Mouse (Mus musculus) liver, adult 2 months (tissue): ENCODE measurements around the gene E030018B13Rik.

Experiments used
- CTCF ChIP-seq: fragments of 200-500 bp; IDR thresholded peaks from 2 replicates; pipeline ENCODE4 v1.5.1; 2011; ENCODE audit warnings: low read depth, low read length, control low read depth
- POLR2A ChIP-seq: fragments of 200-500 bp; IDR thresholded peaks from 2 replicates; pipeline ENCODE4 v1.6.1; 2011; ENCODE audit warnings: low read length, control low read depth; ENCODE audit not compliant: insufficient read depth; ENCODE audit errors: extremely low read depth

GRCm38 (mm10) chr7:63956138-63956823, 39.6 kb downstream of the E030018B13Rik start:
- no peak for TF ChIP-seq POLR2A
- no peak for TF ChIP-seq CTCF
